Mouse (Mus musculus) cerebellum, adult 2 months (tissue): ENCODE results near the gene Adam15. TPM values are rescaled to one million over a fixed set of nuclear protein-coding genes. Genes with fewer than 3 reads are reported as not detected.
A peak's percentile ranks its signal among the peaks of the same experiment; 100 is the strongest.

ENCODE experiments used
- DNase-seq, 2 experiments: peaks; one replicate each; pipeline ENCODE4 v3.0.0; 2021
- H3K27ac ChIP-seq: fragments of 200-500 bp; 2 replicates; pipeline ENCODE4 v1.5.1; 2012; ENCODE audit warnings: low read length, control low read depth, inconsistent platforms; ENCODE audit not compliant: insufficient read depth
- H3K27me3 ChIP-seq: fragments of 200-500 bp; 2 replicates; pipeline ENCODE4 v1.6.1; 2012; ENCODE audit warnings: inconsistent platforms, mild to moderate bottlenecking, low read length, moderate library complexity; ENCODE audit not compliant: control insufficient read depth, insufficient read depth
- H3K4me1 ChIP-seq: fragments of 200-500 bp; 2 replicates; pipeline ENCODE4 v1.6.1; 2011; ENCODE audit warnings: low read length; ENCODE audit not compliant: control insufficient read depth, insufficient read depth
- H3K4me3 ChIP-seq: fragments of 200-500 bp; replicated peaks from 2 replicates; pipeline ENCODE3; 2011; ENCODE audit warnings: mild to moderate bottlenecking, low read depth, low read length, control low read depth; ENCODE audit not compliant: insufficient read depth
- CTCF ChIP-seq: fragments of 200-500 bp; IDR thresholded peaks from 2 replicates; pipeline ENCODE4 v1.5.1; 2011; ENCODE audit warnings: low read depth, mild to moderate bottlenecking, control low read depth, low read length, moderate library complexity, borderline replicate concordance; ENCODE audit not compliant: insufficient read depth
- POLR2A ChIP-seq: fragments of 200-500 bp; IDR thresholded peaks from 2 replicates; pipeline ENCODE4 v1.6.1; 2011; ENCODE audit warnings: low read length, control low read depth, borderline replicate concordance; ENCODE audit not compliant: insufficient read depth
- WGBS: fragments of 180-500 bp; shearing (Covaris S2); methylation state at CpG from one replicate; pipeline ENCODE4 v1.1.7; 2018; 5-methylcytosine and 5-hydroxymethylcytosine counted together
- polyA plus RNA-seq: library from polyadenylated mRNA; depleted of rRNA; stranded (reverse); fragments of >200 nt; gene quantifications from 2 replicates; pipeline ENCODE4 v1.2.3, GENCODE M21; 2012

The Adam15 gene
- polyA plus RNA-seq, 1 experiment = 142 TPM

DNA sequence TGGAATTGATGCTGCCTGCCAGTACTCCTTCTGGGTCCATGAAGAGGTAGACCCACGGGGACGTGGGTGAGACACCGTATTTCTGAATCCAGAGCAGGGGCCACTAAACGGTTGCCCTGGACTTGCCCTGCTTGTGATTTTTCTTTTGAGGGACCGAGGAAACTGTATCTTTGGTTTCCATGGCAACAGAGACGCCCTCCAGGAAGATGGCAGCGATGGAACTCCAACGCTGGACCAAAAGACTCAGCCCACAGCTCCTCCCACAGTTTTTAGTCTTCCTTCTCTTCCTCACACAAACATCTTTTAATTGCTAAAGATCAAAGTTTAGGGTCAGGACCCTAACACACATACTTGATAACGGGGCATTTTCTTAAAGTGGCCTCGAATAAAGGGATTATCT is 17.8 kb downstream of the Adam15 start:
- H3K27ac ChIP-seq = no peak overlapping the region
- WGBS = 71% methylated on average over 10 of the region's 10 CpGs
- H3K27me3 ChIP-seq = no peaks in the 10 kb centered on the region
- no peak for TF ChIP-seq CTCF
- no peak for TF ChIP-seq POLR2A
- H3K4me3 ChIP-seq = no peak overlapping the region
- no peaks in the 10 kb centered on the region; the same call in 1 of the 2 replicates for H3K4me1 ChIP-seq
- no peak for DNase-seq

- no peak for TF ChIP-seq POLR2A
- no peak for TF ChIP-seq CTCF
- no peak for DNase-seq
- H3K4me3 ChIP-seq = no peak overlapping the region
- no peaks in the 10 kb centered on the region; the same call in 1 of the 2 replicates for H3K4me1 ChIP-seq
- H3K27me3 ChIP-seq = no peaks in the 10 kb centered on the region
- H3K27ac ChIP-seq = no peak overlapping the region
- 80% methylated on average over 13 of the region's 13 CpGs for WGBS
These were observed 18.2 kb downstream of the Adam15 start for GRCm38 (mm10) chr3:89331561-89331960.

GRCm38 (mm10) chr3:89330948-89331347 is 18.8 kb downstream of the Adam15 start:
- 53% methylated on average over 10 of the region's 10 CpGs for WGBS

GRCm38 (mm10) chr3:89330346-89330745 is 19.4 kb downstream of the Adam15 start:
- no peaks in the 10 kb centered on the region; the same call in 1 of the 2 replicates for H3K4me1 ChIP-seq
- H3K27ac ChIP-seq = no peak overlapping the region
- TF ChIP-seq CTCF (no peak), POLR2A (no peak)
- no peaks in the 10 kb centered on the region for H3K27me3 ChIP-seq
- 32% methylated on average over 3 of the region's 3 CpGs for WGBS
- H3K4me3 ChIP-seq = no peak overlapping the region
- no peak for DNase-seq

More at GRCm38 (mm10) chr3:89330948-89331347, 18.8 kb downstream of the Adam15 start:
- Histone ChIP-seq H3K4me3 (no peak overlapping the region), H3K4me1 (no peaks in the 10 kb centered on the region; the same call in 1 of the 2 replicates), H3K27me3 (no peaks in the 10 kb centered on the region), H3K27ac (no peak overlapping the region)
- TF ChIP-seq POLR2A = no peak
- no peak for TF ChIP-seq CTCF
- no peak for DNase-seq

- 21% methylated on average over 4 of the region's 4 CpGs for WGBS
- DNase-seq = no peak
- TF ChIP-seq POLR2A = no peak
- TF ChIP-seq CTCF = no peak
These were observed 21.2 kb downstream of the Adam15 start for GRCm38 (mm10) chr3:89328623-89329022.

DNA sequence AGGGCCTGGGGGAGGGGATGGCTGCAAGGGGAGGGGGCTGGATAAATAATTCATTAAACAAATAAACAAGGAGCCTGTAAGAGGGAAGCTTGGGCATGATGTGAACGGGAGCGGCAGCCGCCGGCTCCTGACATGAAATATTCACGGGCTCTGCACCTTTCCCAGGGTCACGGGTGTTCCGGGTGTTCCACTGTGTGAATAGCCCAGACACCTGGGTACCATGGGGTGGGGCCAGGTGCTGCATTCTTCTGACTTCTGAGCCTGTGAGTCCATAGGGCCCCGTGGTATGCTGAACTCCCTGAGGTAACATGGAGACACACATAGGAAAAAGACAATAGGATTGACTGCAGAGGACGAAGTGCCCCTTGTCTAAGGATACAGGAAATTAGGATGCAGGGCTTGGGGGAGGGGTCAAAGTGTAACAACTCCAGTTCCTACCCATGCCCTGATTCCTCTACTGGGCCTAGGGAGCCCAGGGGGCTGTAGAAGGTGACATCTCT is 22.4 kb downstream of the Adam15 start:
- H3K27ac ChIP-seq = no peak overlapping the region
- no peaks in the 10 kb centered on the region; the same call in 1 of the 2 replicates for H3K4me1 ChIP-seq
- no peaks in the 10 kb centered on the region for H3K27me3 ChIP-seq
- no peak for DNase-seq
- TF ChIP-seq CTCF (no peak), POLR2A (no peak)
- WGBS = 80% methylated on average over 9 of the region's 9 CpGs
- H3K4me3 ChIP-seq = no peak overlapping the region

More at GRCm38 (mm10) chr3:89328623-89329022, 21.2 kb downstream of the Adam15 start:
- no peaks in the 10 kb centered on the region; the same call in 1 of the 2 replicates for H3K4me1 ChIP-seq
- H3K4me3 ChIP-seq = no peak overlapping the region
- no peak overlapping the region for H3K27ac ChIP-seq
- no peaks in the 10 kb centered on the region for H3K27me3 ChIP-seq

GRCm38 (mm10) chr3:89325882-89326281 is 23.9 kb downstream of the Adam15 start:
- H3K27ac ChIP-seq = no peak overlapping the region
- WGBS = 94% methylated on average over 8 of the region's 8 CpGs
- TF ChIP-seq CTCF (no peak), POLR2A (no peak)

GRCm38 (mm10) chr3:89322514-89323165 is 27.2 kb downstream of the Adam15 start, which contains the start of gene Efna3:
Gene Efna3 (minus strand): TSS chr3:89322965.
- Histone ChIP-seq H3K27me3 (peaks cover 6% of the 10 kb centered on the region; the same call in 1 of the 2 replicates), H3K4me1 (peaks cover 9% of the 10 kb centered on the region; the same call in 1 of the 2 replicates), H3K4me3 (peak within 1 kb of the TSS; percentile 50), H3K27ac (no peak within 1 kb of the TSS)
- 2% methylated on average over 52 of the region's 53 CpGs for WGBS
- TF ChIP-seq CTCF = no peak
- TF ChIP-seq POLR2A = no peak
- DNase-seq = peak; percentile 58 to 60

More at GRCm38 (mm10) chr3:89325882-89326281, 23.9 kb downstream of the Adam15 start:
- H3K4me1 ChIP-seq = peaks cover 7% of the 10 kb centered on the region; the same call in 1 of the 2 replicates
- no peak for DNase-seq
- no peak overlapping the region for H3K4me3 ChIP-seq
- peaks cover 2% of the 10 kb centered on the region; the same call in 1 of the 2 replicates for H3K27me3 ChIP-seq
